Mouse (Mus musculus) cortical plate, adult 2 months (tissue): Measurements from ENCODE around the gene Serpina3f.
"Not testable (repeated sequence)": the region's sequence is repeated elsewhere in the genome, so short reads cannot be mapped to it uniquely, and the experiment has no call there.

ENCODE experiments used
- CTCF ChIP-seq: fragments of 200-500 bp; IDR thresholded peaks from 2 replicates; pipeline ENCODE4 v1.5.1; 2011; ENCODE audit warnings: mild to moderate bottlenecking, control low read depth, low read length; ENCODE audit not compliant: insufficient read depth; ENCODE audit errors: extremely low read depth
- POLR2A ChIP-seq: fragments of 200-500 bp; IDR thresholded peaks from 2 replicates; pipeline ENCODE4 v1.6.1; 2011; ENCODE audit warnings: mild to moderate bottlenecking, low read length, control low read depth; ENCODE audit not compliant: insufficient read depth; ENCODE audit errors: extremely low read depth

GRCm38 (mm10) chr12:104238048-104238447 is 23.7 kb downstream of the Serpina3f start:
- not testable (repeated sequence) for TF ChIP-seq CTCF, POLR2A
